Mouse (Mus musculus) central nervous system, embryonic 11.5 days (tissue): ENCODE data around the gene Abcf3. TPM values are rescaled to one million over a fixed set of nuclear protein-coding genes. Genes with fewer than 3 reads are reported as not detected.

Source experiments
- polyA plus RNA-seq: library from polyadenylated mRNA; depleted of rRNA; stranded (reverse); fragments of >200 nt; gene quantifications from 2 replicates; pipeline ENCODE4 v1.2.3, GENCODE M21; 2012; rRNA removed

The Abcf3 gene
- polyA plus RNA-seq: 56.9 and 58.1 TPM in 2 replicates

GRCm38 (mm10) chr16:20548096-20548948, at the start of gene Abcf3:
Gene Abcf3 (plus strand): TSS chr16:20548577.

GRCm38 (mm10) chr16:20498677-20499475, 49.5 kb upstream of the Abcf3 start, which contains the start of gene Eif2b5:
Gene Eif2b5 (plus strand): TSS chr16:20498817.

GRCm38 (mm10) chr16:20516726-20517201, 31.6 kb upstream of the Abcf3 start, which contains the start of gene Dvl3:
Gene Dvl3 (plus strand): TSS chr16:20516982.

GRCm38 (mm10) chr16:20535296-20536080, 12.9 kb upstream of the Abcf3 start, which contains the start of gene Ap2m1:
Gene Ap2m1 (plus strand): TSS chr16:20535478.

GRCm38 (mm10) chr16:20589366-20589938, 41.1 kb downstream of the Abcf3 start, which contains the start of gene Vwa5b2:
Gene Vwa5b2 (plus strand): TSS chr16:20589471.

Other genes starting within 250 kb of the Abcf3 start
- 74.6 and 97.9 TPM in 2 replicates for gene Parl, start 246.2 kb upstream of the Abcf3 start, polyA plus RNA-seq
- gene Cyp2ab1, start 223.2 kb upstream of the Abcf3 start, polyA plus RNA-seq: not detected in 2 replicates
- gene Abcc5, start 122.2 kb upstream of the Abcf3 start, polyA plus RNA-seq: 146 and 153 TPM in 2 replicates
- gene Eif2b5, start 49.8 kb upstream of the Abcf3 start, polyA plus RNA-seq: 63.5 and 74.4 TPM in 2 replicates
- 72.1 and 88.5 TPM in 2 replicates for gene Dvl3, start 31.6 kb upstream of the Abcf3 start, polyA plus RNA-seq
- 439 and 679 TPM in 2 replicates for gene Ap2m1, start 13.1 kb upstream of the Abcf3 start, polyA plus RNA-seq
- 6.8 and 10.0 TPM in 2 replicates for gene Vwa5b2, start 40.9 kb downstream of the Abcf3 start, polyA plus RNA-seq
- 15.6 and 20.6 TPM in 2 replicates for gene Eef1akmt4, start 63.0 kb downstream of the Abcf3 start, polyA plus RNA-seq
- 0.23 TPM in 1 of 2 replicates, not detected in the other for gene Gm49333, start 63.0 kb downstream of the Abcf3 start, polyA plus RNA-seq
- gene Alg3, start 63.2 kb downstream of the Abcf3 start, polyA plus RNA-seq: 21.2 and 26.8 TPM in 2 replicates
- 10.4 and 10.6 TPM in 2 replicates for gene Camk2n2, start 72.7 kb downstream of the Abcf3 start, polyA plus RNA-seq
- gene Ece2, start 81.3 kb downstream of the Abcf3 start, polyA plus RNA-seq: 11.9 and 13.3 TPM in 2 replicates
- gene Psmd2, start 103.1 kb downstream of the Abcf3 start, polyA plus RNA-seq: 237 and 241 TPM in 2 replicates
- gene Eif4g1, start 119.7 kb downstream of the Abcf3 start, polyA plus RNA-seq: 283 and 370 TPM in 2 replicates
- gene Fam131a, start 144.7 kb downstream of the Abcf3 start, polyA plus RNA-seq: 11.9 and 17.1 TPM in 2 replicates
- gene Polr2h, start 169.1 kb downstream of the Abcf3 start, polyA plus RNA-seq: 100 and 107 TPM in 2 replicates
- 42.3 and 60.2 TPM in 2 replicates for gene Clcn2, start 169.2 kb downstream of the Abcf3 start, polyA plus RNA-seq
- 10.6 and 12.0 TPM in 2 replicates for gene Chrd, start 184.6 kb downstream of the Abcf3 start, polyA plus RNA-seq
- 0.96 and 2.0 TPM in 2 replicates for gene Thpo, start 185.9 kb downstream of the Abcf3 start, polyA plus RNA-seq